Mouse (Mus musculus) bone marrow macrophage, adult 2 months (primary cell): ENCODE measurements around the gene Colgalt2.

Experiments used
- CTCF ChIP-seq: IDR thresholded peaks from 2 replicates; pipeline ENCODE4 v1.5.1; 2012; ENCODE audit warnings: low read depth, mild to moderate bottlenecking, low read length, moderate library complexity
- POLR2A ChIP-seq: IDR thresholded peaks from 2 replicates; pipeline ENCODE4 v1.6.1; 2012; ENCODE audit warnings: mild to moderate bottlenecking, low read depth, low read length, borderline replicate concordance

- TF ChIP-seq CTCF (no peak), POLR2A (no peak)
Measured at GRCm38 (mm10) chr1:152394137-152394536, 5.5 kb upstream of the Colgalt2 start.
